Mouse (Mus musculus) CD4-positive naive resting alpha-beta T cell, adult 76 days (primary cell): ENCODE data around the gene Tada2b. TPM values are rescaled to one million over a fixed set of nuclear protein-coding genes. Genes with fewer than 3 reads are reported as not detected.

Experiments
- total RNA-seq: library from RNA; stranded (reverse); gene quantifications from one replicate; pipeline ENCODE4 v1.2.4, GENCODE M21; 2023

The Tada2b gene
- 23.4 TPM for total RNA-seq

DNA sequence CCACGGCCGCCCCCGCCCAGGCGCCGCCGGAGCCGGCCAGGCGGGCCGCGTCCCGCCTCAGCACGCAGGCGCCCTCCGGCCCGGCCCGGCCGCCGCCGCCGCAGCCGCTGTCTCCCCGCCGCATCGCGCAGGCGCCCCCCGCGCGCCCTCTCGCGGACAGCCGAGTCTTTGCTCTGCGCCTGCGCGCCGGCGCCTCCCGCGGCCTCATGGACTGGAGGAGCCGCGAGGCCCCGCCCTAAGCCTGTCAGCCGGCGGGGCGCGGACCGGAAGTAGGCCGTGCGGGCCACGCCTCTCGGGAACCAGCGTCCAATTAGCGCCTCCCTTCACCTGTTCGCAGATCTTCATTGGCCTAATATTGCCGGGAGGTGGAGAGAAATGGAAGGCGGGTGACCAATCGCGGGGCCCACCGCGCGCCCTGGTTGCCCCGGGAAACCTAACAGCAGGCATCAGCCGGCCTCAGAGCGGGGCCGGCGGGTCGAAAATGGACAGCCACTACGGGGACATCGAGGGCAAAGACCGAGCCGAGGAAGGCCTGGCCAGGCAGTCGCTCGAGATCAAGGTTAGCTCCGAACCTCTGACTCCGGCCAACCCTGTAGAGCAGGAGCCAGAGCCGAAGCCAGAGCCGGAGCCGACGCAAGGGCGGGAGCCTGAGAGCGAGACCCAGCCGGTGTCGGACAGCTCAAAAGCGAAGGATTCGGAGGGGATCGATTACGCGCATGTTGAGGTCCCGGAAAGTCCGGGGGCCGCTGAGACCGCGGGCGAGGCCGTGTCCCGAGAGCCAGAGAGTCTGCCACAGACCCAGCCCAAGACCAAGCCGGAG, at the start of gene Tada2b, which contains the start of gene Ccdc96:
Tada2b (minus strand) TSS at position 115 of the 820 bp plus-strand sequence.
Ccdc96 (plus strand) TSS at position 418 of the 820 bp plus-strand sequence.

DNA sequence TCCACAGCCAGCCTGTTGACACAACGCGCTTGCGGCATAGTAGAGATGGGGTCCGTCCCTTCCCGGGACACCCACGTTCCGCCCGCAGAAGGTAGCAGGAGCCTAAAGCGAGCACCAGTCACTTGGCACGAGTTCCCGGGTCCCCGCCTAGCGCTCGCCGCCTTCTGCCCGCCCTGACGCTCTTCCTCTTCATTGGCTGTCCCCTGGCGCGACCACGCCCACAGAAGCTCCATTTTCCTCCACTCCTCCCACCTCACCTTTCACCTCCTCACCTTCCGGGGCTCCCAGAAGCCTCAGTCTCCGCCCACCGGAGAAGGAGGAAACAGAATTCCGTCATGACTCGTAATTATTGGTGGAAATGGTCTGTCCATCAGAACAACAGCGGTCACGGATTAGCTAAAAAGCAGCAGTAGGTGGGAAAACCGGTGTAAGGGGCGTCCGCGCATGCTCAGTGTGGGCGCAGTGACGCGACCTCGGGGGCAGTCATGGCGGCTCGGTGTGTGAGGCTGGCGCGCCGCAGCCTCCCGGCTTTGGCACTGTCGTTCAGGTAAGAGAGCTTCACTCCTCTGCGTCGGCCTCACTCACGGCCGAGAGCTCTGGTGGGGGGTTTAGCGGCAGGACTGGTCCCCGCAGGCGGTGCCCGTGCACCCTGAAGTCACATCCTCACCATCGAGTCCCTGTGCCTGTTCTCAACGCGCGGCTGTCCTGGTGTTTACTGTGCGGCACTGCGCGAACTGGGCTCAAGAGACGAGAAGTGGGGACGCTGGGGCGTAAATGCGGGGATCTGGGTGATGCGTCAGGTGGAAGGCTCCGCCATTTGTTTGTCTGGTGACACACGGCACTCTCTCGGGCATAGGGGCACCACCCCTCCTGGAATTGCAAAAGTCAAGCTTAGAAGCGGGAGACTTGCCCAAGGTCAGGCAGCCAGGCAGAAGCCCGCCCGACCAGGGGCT, 19.1 kb downstream of the Tada2b start, which contains the start of gene Grpel1:
Grpel1 (plus strand) TSS at position 290 of the 953 bp plus-strand sequence.

Other genes with a start within 250 kb of the Tada2b start
- gene Sorcs2, start 86.1 kb downstream of the Tada2b start, total RNA-seq, result 11.3 TPM
- 32.0 TPM for gene Grpel1, start 19.3 kb downstream of the Tada2b start, total RNA-seq
- gene Ccdc96, start 303 bp upstream of the Tada2b start, total RNA-seq, result 0.35 TPM
- 90.8 TPM for gene Tbc1d14, start 109.0 kb upstream of the Tada2b start, total RNA-seq
- gene D5Ertd579e, start 211.7 kb upstream of the Tada2b start, total RNA-seq, result 40.7 TPM